Mouse (Mus musculus) heart, embryonic 13.5 days (tissue): ENCODE data around the gene Ncl. TPM values are rescaled to one million over a fixed set of nuclear protein-coding genes. Genes with fewer than 3 reads are reported as not detected.

Experiments used
- ATAC-seq: fragments of 200-750 bp; cut with Nextera tagmentation; 2 replicates; pipeline ENCODE4 v1.8.0; 2017; ENCODE audit warnings: moderate TSS enrichment; ENCODE audit not compliant: insufficient number of reproducible peaks, low FRiP score, low TSS enrichment; ENCODE audit errors: extremely low read depth
- H3K27ac ChIP-seq: fragments of 300-500 bp; sonication (generic); replicated peaks from 2 replicates; pipeline ENCODE4 v1.5.1; 2015; ENCODE audit warnings: moderate library complexity, mild to moderate bottlenecking, inconsistent platforms
- H3K27me3 ChIP-seq: fragments of 300-500 bp; sonication (generic); replicated peaks from 2 replicates; pipeline ENCODE4 v1.6.1; 2015; ENCODE audit warnings: mild to moderate bottlenecking, inconsistent platforms
- H3K36me3 ChIP-seq: fragments of 300-500 bp; sonication (generic); 2 replicates; pipeline ENCODE4 v1.6.1; 2015; ENCODE audit warnings: mild to moderate bottlenecking, inconsistent platforms
- H3K4me1 ChIP-seq: fragments of 300-500 bp; sonication (generic); 2 replicates; pipeline ENCODE4 v1.6.1; 2015; ENCODE audit warnings: inconsistent platforms
- H3K4me2 ChIP-seq: fragments of 300-500 bp; sonication (generic); 2 replicates; pipeline ENCODE4 v1.6.1; 2015; ENCODE audit warnings: inconsistent platforms, mild to moderate bottlenecking, moderate library complexity
- H3K4me3 ChIP-seq: fragments of 300-500 bp; sonication (generic); 2 replicates; pipeline ENCODE4 v1.5.1; 2015; ENCODE audit warnings: moderate library complexity, mild to moderate bottlenecking, inconsistent platforms
- H3K9ac ChIP-seq: fragments of 300-500 bp; sonication (generic); 2 replicates; pipeline ENCODE4 v1.6.1; 2015; ENCODE audit warnings: inconsistent platforms, mild to moderate bottlenecking, moderate library complexity
- H3K9me3 ChIP-seq: fragments of 300-500 bp; sonication (generic); 2 replicates; pipeline ENCODE4 v1.6.1; 2016; ENCODE audit warnings: inconsistent platforms
- WGBS: fragments of 180-500 bp; shearing (Covaris S2); methylation state at CpG from one replicate; pipeline ENCODE4 v1.1.7; 2015; ENCODE audit warnings: mixed read lengths; 5-methylcytosine and 5-hydroxymethylcytosine counted together
- polyA plus RNA-seq: library from polyadenylated mRNA; unstranded; fragments of >200 nt; fragmentation: Nextera tagmentation; extraction: Ambion mirVana; gene quantifications from 2 replicates; pipeline ENCODE4 v1.2.1, GENCODE M21; 2015

Ncl gene
- polyA plus RNA-seq, 1 experiment from 2014 or later: 247 TPM

DNA sequence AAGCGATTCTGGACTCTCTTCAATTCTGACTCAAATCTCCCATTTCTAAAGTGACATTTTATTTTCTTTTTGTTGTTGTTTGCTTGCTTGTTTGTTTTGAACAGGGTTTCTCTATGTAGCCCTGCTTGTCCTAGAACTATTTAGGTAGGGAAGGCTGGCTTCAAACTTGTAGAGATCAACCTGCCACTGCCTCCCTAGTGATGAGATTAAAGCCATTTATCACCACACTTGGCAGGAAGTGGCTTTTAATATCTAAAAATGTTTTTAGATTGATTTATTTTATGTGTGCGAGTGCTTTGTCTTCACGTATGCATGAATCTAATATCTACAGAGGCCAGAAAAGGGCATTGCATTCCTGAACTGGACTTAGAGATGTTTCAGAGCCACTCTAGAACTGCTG lies 34.0 kb upstream of the Ncl start:
- Histone ChIP-seq H3K9me3 (no peaks in the 10 kb centered on the region), H3K27ac (no peak overlapping the region), H3K4me2 (no peak overlapping the region), H3K4me1 (0 out of 2 replicates have a peak, but pooled peaks cover 3% of the 10 kb centered on the region), H3K27me3 (peaks cover 4% of the 10 kb centered on the region; the same call in 1 of the 2 replicates), H3K9ac (no peak overlapping the region), H3K4me3 (no peak overlapping the region), H3K36me3 (no peaks in the 10 kb centered on the region)
- WGBS: 63% methylated on average over 3 of the region's 3 CpGs
- no peak for ATAC-seq

- 0 out of 2 replicates have a peak, but pooled peaks cover 3% of the 10 kb centered on the region for H3K4me1 ChIP-seq
- no peak overlapping the region for H3K27ac ChIP-seq
- H3K27me3 ChIP-seq: peaks cover 4% of the 10 kb centered on the region; the same call in 1 of the 2 replicates
- no peak overlapping the region for H3K4me3 ChIP-seq
- WGBS: 74% methylated on average over 2 of the region's 2 CpGs
- no peak; the same call in 1 of the 2 replicates for ATAC-seq
- H3K36me3 ChIP-seq: no peaks in the 10 kb centered on the region
- H3K9me3 ChIP-seq: no peaks in the 10 kb centered on the region
- no peak overlapping the region for H3K4me2 ChIP-seq
- H3K9ac ChIP-seq: no peak overlapping the region
Measured at GRCm38 (mm10) chr1:86391425-86391824, 32.2 kb upstream of the Ncl start.

GRCm38 (mm10) chr1:86389230-86389629 lies 30.0 kb upstream of the Ncl start:
- 3% methylated on average over 11 of the region's 11 CpGs for WGBS
- Histone ChIP-seq H3K4me1 (0 out of 2 replicates have a peak, but pooled peaks cover 3% of the 10 kb centered on the region), H3K36me3 (no peaks in the 10 kb centered on the region), H3K27ac (no peak overlapping the region), H3K27me3 (peaks cover 4% of the 10 kb centered on the region), H3K9me3 (no peaks in the 10 kb centered on the region), H3K4me2 (no peak overlapping the region), H3K4me3 (no peak overlapping the region), H3K9ac (no peak overlapping the region)
- ATAC-seq: no peak

DNA sequence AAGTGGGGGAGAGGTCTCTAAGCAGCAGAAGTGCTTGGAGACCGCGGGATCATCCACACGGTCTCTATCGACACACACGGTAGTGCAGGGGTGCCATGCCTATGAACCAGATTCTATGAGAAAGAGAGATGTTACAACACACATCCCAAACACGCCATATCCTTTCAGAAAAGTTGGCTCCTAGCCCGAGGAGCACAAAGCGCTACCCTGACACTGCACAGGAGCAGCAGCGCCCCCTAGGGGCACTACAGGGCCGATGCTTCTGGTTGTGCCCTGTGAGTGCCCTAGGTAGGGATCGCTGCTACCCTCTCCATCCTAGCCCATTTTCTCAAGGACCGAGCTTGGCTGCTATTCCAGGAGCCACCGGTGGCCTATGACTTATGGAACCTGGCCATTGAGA lies 21.8 kb upstream of the Ncl start:
- no peak for ATAC-seq
- H3K27ac ChIP-seq: no peak overlapping the region
- WGBS: 20% methylated on average over 13 of the region's 13 CpGs
- H3K4me2 ChIP-seq: peak overlapping the region; percentile 44
- H3K27me3 ChIP-seq: no peaks in the 10 kb centered on the region
- 0 out of 2 replicates have a peak overlapping the region, but pooled peaks have one; percentile 8 for H3K4me3 ChIP-seq
- no peak overlapping the region for H3K9ac ChIP-seq
- H3K36me3 ChIP-seq: no peaks in the 10 kb centered on the region
- H3K4me1 ChIP-seq: peaks cover 42% of the 10 kb centered on the region
- no peaks in the 10 kb centered on the region for H3K9me3 ChIP-seq

DNA sequence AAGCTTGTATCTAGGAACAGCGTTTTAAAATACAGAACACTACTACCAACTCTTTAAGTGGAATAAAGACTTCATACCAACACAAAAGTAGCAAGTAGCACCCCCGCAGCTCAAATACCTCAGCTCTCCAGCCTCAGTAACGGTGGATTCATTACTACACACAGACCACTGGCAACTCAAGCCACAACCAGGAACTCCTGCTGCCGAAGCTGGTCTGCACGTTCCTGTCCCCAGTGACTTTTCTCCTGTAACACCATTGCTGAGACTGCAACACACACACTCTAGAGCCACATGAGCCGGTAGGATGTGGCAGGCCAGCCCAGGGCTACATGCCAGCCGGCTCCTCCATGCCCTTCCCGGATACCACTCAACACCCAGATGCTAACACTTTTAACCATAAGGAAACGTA lies 20.0 kb upstream of the Ncl start:
- Histone ChIP-seq H3K4me3 (0 out of 2 replicates have a peak overlapping the region, but pooled peaks have one; percentile 6), H3K27ac (peak overlapping the region; percentile 83), H3K4me1 (peaks cover 42% of the 10 kb centered on the region)

GRCm38 (mm10) chr1:86378662-86379061 lies 19.5 kb upstream of the Ncl start:
- Histone ChIP-seq H3K4me3 (0 out of 2 replicates have a peak overlapping the region, but pooled peaks have one; percentile 6), H3K9me3 (no peaks in the 10 kb centered on the region), H3K4me1 (peaks cover 42% of the 10 kb centered on the region), H3K4me2 (peak overlapping the region; percentile 46), H3K27me3 (no peaks in the 10 kb centered on the region), H3K36me3 (no peaks in the 10 kb centered on the region), H3K27ac (peak overlapping the region; percentile 83), H3K9ac (peak overlapping the region; percentile 50)
- 36% methylated on average over 6 of the region's 6 CpGs for WGBS
- no peak for ATAC-seq

More for the DNA sequence above, 20.0 kb upstream of the Ncl start:
- Histone ChIP-seq H3K27me3 (no peaks in the 10 kb centered on the region), H3K36me3 (no peaks in the 10 kb centered on the region), H3K4me2 (peak overlapping the region; percentile 46), H3K9ac (peak overlapping the region; percentile 64), H3K9me3 (no peaks in the 10 kb centered on the region)
- no peak for ATAC-seq
- 32% methylated on average over 9 of the region's 9 CpGs for WGBS

- Histone ChIP-seq H3K9ac (no peak overlapping the region), H3K27me3 (no peaks in the 10 kb centered on the region), H3K36me3 (no peaks in the 10 kb centered on the region), H3K4me1 (peaks cover 42% of the 10 kb centered on the region), H3K27ac (no peak overlapping the region), H3K4me3 (no peak overlapping the region), H3K9me3 (no peaks in the 10 kb centered on the region), H3K4me2 (no peak overlapping the region)
- no peak for ATAC-seq
- 72% methylated on average over 5 of the region's 5 CpGs for WGBS
Measured at GRCm38 (mm10) chr1:86376354-86376753, 17.2 kb upstream of the Ncl start.

DNA sequence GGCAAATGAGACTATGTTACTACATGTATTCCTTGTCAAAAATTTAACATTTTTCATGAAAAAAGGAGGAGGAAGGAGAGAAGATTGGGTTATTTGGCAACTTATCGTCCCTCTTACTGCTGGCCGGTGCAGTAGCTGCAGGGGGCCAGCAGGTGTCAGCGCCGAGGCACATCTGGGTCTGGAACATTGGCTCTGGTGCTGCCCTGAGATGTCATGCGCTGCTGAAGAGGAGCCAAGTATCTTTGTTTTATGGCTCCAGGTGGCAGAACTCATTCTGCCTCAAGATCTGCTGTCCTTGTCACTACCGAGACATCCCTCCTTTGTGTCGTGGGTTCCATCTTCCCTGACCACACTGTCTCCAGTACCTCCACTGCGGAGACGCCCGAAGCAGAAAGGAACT lies 12.8 kb upstream of the Ncl start:
- H3K4me1 ChIP-seq: peaks cover 1% of the 10 kb centered on the region; the same call in 1 of the 2 replicates
- no peaks in the 10 kb centered on the region for H3K36me3 ChIP-seq
- H3K9ac ChIP-seq: no peak overlapping the region
- no peak overlapping the region for H3K27ac ChIP-seq
- H3K4me3 ChIP-seq: no peak overlapping the region
- WGBS: 42% methylated on average over 10 of the region's 10 CpGs
- ATAC-seq: no peak
- H3K4me2 ChIP-seq: no peak overlapping the region
- H3K9me3 ChIP-seq: no peaks in the 10 kb centered on the region
- no peaks in the 10 kb centered on the region for H3K27me3 ChIP-seq

- no peak for ATAC-seq
- no peaks in the 10 kb centered on the region for H3K36me3 ChIP-seq
- no peak overlapping the region for H3K27ac ChIP-seq
- WGBS: 76% methylated on average over 4 of the region's 4 CpGs
- no peak overlapping the region for H3K4me2 ChIP-seq
- H3K4me1 ChIP-seq: no peaks in the 10 kb centered on the region; the same call in 1 of the 2 replicates
- no peaks in the 10 kb centered on the region for H3K27me3 ChIP-seq
- no peak overlapping the region for H3K4me3 ChIP-seq
- H3K9me3 ChIP-seq: no peaks in the 10 kb centered on the region
- no peak overlapping the region for H3K9ac ChIP-seq
Measured at GRCm38 (mm10) chr1:86368086-86368485, 8.9 kb upstream of the Ncl start.

DNA sequence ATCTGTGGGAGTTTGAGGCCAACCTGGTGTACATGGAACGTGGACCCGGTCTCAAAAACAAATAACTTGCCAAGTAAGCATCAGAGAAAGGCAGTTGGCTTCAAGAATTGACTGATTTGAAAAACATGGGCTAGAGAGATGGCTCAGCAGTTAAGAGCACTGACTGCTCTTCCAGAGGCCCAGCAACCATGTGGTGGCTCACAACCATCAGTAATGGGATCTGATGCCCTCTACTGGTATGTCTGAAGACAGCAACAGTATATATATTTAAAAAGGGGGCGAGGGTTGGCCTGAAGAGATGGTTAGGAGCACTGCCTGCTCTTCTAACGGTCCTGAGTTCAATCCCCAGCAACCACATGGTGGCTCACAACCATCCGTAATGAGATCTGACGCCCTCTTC lies 4.5 kb upstream of the Ncl start:
- H3K4me2 ChIP-seq: no peak overlapping the region
- H3K27ac ChIP-seq: no peak overlapping the region
- no peaks in the 10 kb centered on the region for H3K27me3 ChIP-seq
- no peaks in the 10 kb centered on the region for H3K36me3 ChIP-seq
- H3K9ac ChIP-seq: no peak overlapping the region
- no peaks in the 10 kb centered on the region for H3K9me3 ChIP-seq
- 17% methylated on average over 6 of the region's 6 CpGs for WGBS
- peaks cover 14% of the 10 kb centered on the region for H3K4me1 ChIP-seq
- no peak for ATAC-seq
- H3K4me3 ChIP-seq: no peak overlapping the region

DNA sequence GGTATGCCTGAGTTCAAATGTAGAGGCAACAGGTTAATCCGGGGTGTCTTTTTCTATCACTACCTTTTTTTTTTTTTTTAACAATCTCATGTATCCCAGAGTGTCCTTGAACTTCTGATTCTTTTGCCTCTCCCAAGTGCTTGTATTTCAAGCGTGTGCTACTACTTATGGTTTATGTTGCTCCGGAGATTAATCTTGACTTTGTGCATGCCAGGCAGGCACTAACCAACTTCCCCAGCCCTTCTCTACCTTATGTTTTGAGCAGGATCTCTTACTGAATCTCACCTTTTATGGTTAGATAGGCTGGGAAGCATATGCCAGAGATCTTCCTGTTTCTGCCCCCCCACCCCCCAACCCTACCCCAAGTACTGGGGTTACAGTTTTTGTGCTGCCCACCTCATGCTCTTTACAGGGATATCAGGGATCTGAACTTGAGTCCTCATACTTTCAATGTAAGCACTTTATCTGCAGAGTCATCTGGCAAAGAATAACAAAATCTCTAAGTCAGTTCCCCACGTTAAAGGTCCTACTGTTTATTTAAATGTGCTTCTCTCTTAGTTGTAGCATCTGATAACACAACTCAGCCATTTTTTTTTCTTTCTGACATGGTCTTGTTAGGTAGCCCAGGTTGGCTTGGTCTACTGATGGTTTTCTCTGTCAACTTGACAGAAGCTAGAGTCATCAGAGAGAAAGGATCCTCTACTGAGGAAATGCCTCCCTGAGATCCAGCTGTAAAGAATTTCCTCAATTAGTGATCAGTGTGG lies 2.8 kb upstream of the Ncl start:
- ATAC-seq: no peak
- peaks cover 7% of the 10 kb centered on the region for H3K36me3 ChIP-seq
- H3K27ac ChIP-seq: no peak overlapping the region
- no peak overlapping the region for H3K4me2 ChIP-seq
- H3K27me3 ChIP-seq: no peaks in the 10 kb centered on the region
- H3K4me3 ChIP-seq: no peak overlapping the region
- H3K9me3 ChIP-seq: no peaks in the 10 kb centered on the region
- 82% methylated on average over 4 of the region's 4 CpGs for WGBS
- no peak overlapping the region for H3K9ac ChIP-seq
- peaks cover 26% of the 10 kb centered on the region for H3K4me1 ChIP-seq

DNA sequence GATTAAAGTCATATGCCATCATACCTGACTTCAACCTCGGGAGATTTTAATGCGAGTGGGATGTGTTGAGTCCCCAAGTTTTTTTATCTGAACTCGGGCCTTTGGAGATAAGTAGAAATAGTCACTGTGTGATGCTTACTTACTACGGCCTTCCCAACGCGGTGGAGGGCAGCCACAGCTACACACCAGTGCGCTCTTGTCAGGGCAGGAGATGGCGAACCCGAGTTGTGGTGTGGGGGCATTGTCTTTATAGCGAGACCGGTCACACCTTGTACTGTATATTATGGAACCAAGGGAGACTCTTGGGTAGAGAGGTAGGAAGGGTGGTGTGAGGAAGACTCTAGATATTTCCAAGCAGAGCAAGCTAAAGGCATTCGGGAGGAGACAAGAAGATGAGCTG lies 1.2 kb upstream of the Ncl start:
- no peaks in the 10 kb centered on the region for H3K9me3 ChIP-seq
- H3K27ac ChIP-seq: peak overlapping the region; percentile 100; the same call in 1 of the 2 replicates
- peaks cover 28% of the 10 kb centered on the region for H3K4me1 ChIP-seq
- no peak for ATAC-seq
- peak overlapping the region; percentile 75 for H3K4me3 ChIP-seq
- no peaks in the 10 kb centered on the region for H3K27me3 ChIP-seq
- WGBS: 14% methylated on average over 12 of the region's 12 CpGs
- H3K9ac ChIP-seq: peak overlapping the region; percentile 96
- peaks cover 23% of the 10 kb centered on the region for H3K36me3 ChIP-seq
- H3K4me2 ChIP-seq: peak overlapping the region; percentile 87
